Mouse (Mus musculus) G1E (cell line): Measurements from ENCODE around the gene Cadps.

Experiments
- CTCF ChIP-seq: IDR thresholded peaks from 2 replicates; pipeline ENCODE4 v1.5.1; 2012; ENCODE audit warnings: low read depth, low read length, inconsistent platforms, mixed read lengths
- GATA2 ChIP-seq: IDR thresholded peaks from 2 replicates; pipeline ENCODE4 v1.6.1; 2012; ENCODE audit warnings: low read depth, low read length, inconsistent platforms, borderline replicate concordance
- POLR2AphosphoS5 ChIP-seq: IDR thresholded peaks from 2 replicates; pipeline ENCODE4 v1.6.1; 2012; ENCODE audit warnings: low read depth, low read length, inconsistent platforms; ENCODE audit not compliant: insufficient replicate concordance
- TAL1 ChIP-seq: conservative IDR thresholded peaks from 2 replicates; pipeline ENCODE4 v1.6.1; 2012; ENCODE audit warnings: low read depth, low read length, inconsistent platforms, mixed read lengths

DNA sequence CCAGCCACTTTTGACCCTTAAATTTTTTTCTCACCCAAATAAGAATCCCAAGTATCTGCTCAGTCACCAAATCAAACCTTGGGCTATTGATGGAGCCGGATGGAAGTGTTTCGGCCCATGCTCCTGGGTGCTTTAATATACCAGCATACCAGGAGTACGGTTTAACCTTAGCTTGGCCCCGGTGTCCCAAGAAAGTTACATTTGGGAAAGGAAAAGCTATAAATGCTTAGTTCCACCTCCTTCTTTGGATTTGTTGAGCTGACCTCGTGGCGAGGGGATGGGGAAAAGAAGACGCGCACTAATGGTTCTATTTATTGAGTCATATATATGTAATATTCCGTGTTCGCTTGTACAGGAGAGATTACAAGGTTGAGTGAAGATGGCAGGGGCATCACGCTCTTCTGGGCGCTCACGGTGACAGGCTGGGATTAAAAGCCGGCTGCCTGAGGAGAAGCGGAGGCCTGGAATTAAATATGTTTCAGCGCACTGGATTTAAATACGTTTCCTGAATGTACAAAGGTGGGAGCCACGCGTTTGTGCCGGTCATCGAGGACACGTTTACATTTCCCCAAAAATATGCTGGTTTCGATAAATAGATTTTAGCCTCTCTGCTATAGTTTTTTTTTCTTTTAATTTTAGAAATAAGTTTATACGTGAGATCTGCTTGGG, 481.0 kb downstream of the Cadps start:
- TF ChIP-seq GATA2 (no peak), CTCF (no peak), TAL1 (no peak), POLR2AphosphoS5 (no peak)
